Mouse (Mus musculus): ENCODE results near the gene Lyar.

GRCm38 (mm10) chr5:38273831-38274230 lies 53.6 kb downstream of the Lyar start:
- TF ChIP-seq CHD2 (IDR thresholded peaks at IDR 0.05; ENCODE audit: low read depth, low read length) (no peak), ZC3H11A (IDR thresholded peaks at IDR 0.05; ENCODE audit: borderline replicate concordance, low read depth, low read length) (no peak), HCFC1 (IDR thresholded peaks at IDR 0.05; ENCODE audit: borderline replicate concordance, insufficient read depth, low read length) (no peak)

All from ES-E14 (cell line).